Mouse (Mus musculus) granulocyte monocyte progenitor cell, adult 5-6 weeks (primary cell): ENCODE data around the gene Chd5. TPM values are rescaled to one million over a fixed set of nuclear protein-coding genes. Genes with fewer than 3 reads are reported as not detected.
A peak's percentile ranks its signal among the peaks of the same experiment; 100 is the strongest.

Experiments used
- ATAC-seq: replicated peaks from 2 replicates; pipeline ENCODE4 v1.8.0; 2016; ENCODE audit warnings: mild to moderate bottlenecking, moderate TSS enrichment, inconsistent platforms; ENCODE audit not compliant: poor library complexity, severe bottlenecking
- total RNA-seq, 2 experiments: library from RNA; stranded (forward) in 1 of 2; stranded (reverse) in 1 of 2; fragments of 200-712, 200-1000 nt in 1 of 2; fragments of >200 nt in 1 of 2; fragmentation: Nextera tagmentation in 1 of 2; gene quantifications; 2 replicates each; pipeline ENCODE4 v1.2.3; 2014 to 2017

The Chd5 gene
- total RNA-seq, 2 experiments from 2014 or later = not detected

- ATAC-seq = no peak
Observed at GRCm38 (mm10) chr4:152350722-152351421, 12.4 kb downstream of the Chd5 start.

GRCm38 (mm10) chr4:152351422-152352305, 13.2 kb downstream of the Chd5 start:
- ATAC-seq = peak; percentile 36; the same call in 1 of the 2 replicates

GRCm38 (mm10) chr4:152353886-152354637, 15.6 kb downstream of the Chd5 start:
- peak; percentile 60 for ATAC-seq

GRCm38 (mm10) chr4:152355672-152356071, 17.2 kb downstream of the Chd5 start:
- no peak for ATAC-seq

- no peak for ATAC-seq
Observed at GRCm38 (mm10) chr4:152359700-152360099, 21.2 kb downstream of the Chd5 start.

- ATAC-seq = peak; percentile 67
Observed at GRCm38 (mm10) chr4:152360855-152361254, 22.4 kb downstream of the Chd5 start.

- peak; percentile 82 for ATAC-seq
Observed at GRCm38 (mm10) chr4:152362180-152362579, 23.7 kb downstream of the Chd5 start.

GRCm38 (mm10) chr4:152365228-152365627, 26.8 kb downstream of the Chd5 start:
- no peak for ATAC-seq

- no peak for ATAC-seq
Observed at GRCm38 (mm10) chr4:152382528-152383252, 44.2 kb downstream of the Chd5 start.

- ATAC-seq = peak; percentile 68
Observed at GRCm38 (mm10) chr4:152385644-152386043, 47.2 kb downstream of the Chd5 start.

- no peak for ATAC-seq
Observed at GRCm38 (mm10) chr4:152392192-152392591, 53.7 kb downstream of the Chd5 start.

- no peak for ATAC-seq
Observed at GRCm38 (mm10) chr4:152392627-152393026, 54.2 kb downstream of the Chd5 start.

- no peak for ATAC-seq
Observed at GRCm38 (mm10) chr4:152398926-152399325, 60.5 kb downstream of the Chd5 start.

- ATAC-seq = no peak
Observed at GRCm38 (mm10) chr4:152405143-152405542, 66.7 kb downstream of the Chd5 start.

- ATAC-seq = no peak
Observed at GRCm38 (mm10) chr4:152405671-152406201, 67.3 kb downstream of the Chd5 start.

GRCm38 (mm10) chr4:152406531-152406930, 68.1 kb downstream of the Chd5 start:
- ATAC-seq = no peak

GRCm38 (mm10) chr4:152410961-152411360, 72.5 kb downstream of the Chd5 start:
- ATAC-seq = no peak

GRCm38 (mm10) chr4:152412524-152413080, 74.2 kb downstream of the Chd5 start:
- ATAC-seq = no peak

GRCm38 (mm10) chr4:152418229-152419060, 80.0 kb downstream of the Chd5 start:
- no peak for ATAC-seq
